Mouse (Mus musculus): ENCODE data around the gene Slc6a6.

The Slc6a6 gene

DNA sequence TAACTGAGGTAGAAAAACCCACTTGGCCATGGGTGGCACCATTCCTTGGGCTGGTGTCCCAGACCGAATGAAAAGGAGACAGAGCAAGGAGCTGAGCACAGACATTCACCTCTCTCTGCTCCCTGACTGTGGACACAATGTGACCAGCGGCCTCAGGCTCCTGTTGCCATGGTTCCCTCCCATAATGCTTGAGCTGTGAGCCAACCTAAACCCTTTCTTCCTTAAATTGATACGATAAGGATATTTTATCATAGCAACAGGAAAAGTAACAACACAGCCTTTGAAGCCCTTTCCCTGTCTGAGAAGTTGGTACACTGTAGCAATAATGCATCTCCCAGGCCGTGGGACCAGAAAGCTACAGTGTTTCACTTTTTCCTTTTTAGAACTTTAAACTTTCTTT, 14.6 kb upstream of the Slc6a6 start:
- DNase-seq (ENCODE audit: low read depth, low spot score), result no peak

DNA sequence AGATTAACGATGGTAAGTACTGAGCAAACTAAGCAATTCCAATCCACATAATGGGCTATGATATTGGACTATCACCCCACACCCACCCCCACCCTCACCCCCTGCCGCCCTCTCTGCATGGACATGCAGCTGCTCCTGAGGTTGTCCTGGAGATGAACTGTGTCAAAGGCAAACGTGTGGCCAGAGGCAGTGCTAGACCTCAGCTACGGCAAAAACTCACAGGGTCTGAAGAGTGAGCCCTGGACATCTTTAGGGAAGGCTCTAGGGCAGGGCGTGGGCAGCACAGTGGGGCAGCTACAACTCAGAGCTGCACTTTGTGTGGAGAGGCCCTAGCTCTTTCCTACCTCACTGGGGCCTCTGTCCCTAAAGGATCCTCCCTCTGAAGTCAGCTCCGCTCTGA, 13.6 kb upstream of the Slc6a6 start:
- no peak for DNase-seq (ENCODE audit: low read depth, low spot score)

DNA sequence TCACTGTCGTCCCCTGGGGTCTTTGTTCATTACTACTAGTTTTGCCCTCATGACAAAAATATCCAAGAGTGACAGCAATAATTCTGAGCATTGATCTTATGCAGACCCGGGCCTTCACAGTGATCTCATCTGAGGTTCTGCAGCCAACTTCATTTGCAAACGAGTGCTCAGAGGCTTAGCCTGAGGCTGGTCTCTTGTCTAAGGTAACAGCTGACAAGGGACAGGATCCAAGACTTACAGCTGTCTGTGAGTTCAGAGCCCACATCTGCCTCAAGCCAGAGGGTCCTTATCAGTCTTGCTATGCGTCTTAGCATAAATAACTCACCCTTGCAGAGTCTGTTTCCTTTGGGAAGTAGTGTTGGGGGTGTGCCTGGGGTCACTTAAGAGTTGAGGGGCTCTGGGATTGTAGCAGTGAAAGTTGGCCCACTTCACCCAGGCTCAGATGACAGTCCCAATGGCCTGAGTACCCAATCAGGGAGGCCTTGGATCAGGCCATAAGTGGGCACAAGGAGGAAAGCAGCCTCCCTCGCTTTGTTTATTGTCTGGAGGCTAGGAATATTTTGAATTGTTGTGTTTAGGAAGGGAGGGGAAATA, 9.0 kb upstream of the Slc6a6 start:
- DNase-seq (ENCODE audit: low read depth, low spot score), result no peak

DNA sequence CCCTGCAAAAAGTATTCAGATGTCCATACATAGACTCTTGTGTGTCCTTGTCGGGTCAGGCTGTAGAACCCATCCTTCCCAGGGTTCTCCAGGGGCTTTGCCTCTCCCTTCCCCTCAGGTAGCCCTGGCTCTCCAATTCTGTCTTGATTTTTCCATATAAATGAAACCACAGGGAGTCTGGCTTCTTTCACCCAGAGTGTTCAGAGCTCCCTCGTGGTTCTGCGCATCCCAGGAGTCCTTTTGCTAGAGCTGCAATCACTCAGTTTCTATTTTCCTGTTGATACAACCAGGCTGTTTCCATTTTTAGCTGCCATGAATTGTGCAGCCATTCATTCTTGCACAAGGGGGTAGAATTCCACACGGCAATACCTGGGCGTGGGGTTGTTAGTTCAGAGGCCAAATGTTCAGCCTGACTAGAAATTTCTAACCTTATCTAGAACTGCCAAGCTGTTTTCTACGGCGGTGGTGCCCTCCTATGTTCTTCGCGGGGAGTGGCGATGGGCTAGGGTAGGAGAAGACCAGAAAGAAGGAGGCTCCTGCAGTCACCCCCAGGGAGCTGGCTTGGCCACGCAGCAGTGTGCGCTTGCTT, 5.3 kb upstream of the Slc6a6 start:
- DNase-seq (ENCODE audit: low read depth, low spot score), result no peak

DNA sequence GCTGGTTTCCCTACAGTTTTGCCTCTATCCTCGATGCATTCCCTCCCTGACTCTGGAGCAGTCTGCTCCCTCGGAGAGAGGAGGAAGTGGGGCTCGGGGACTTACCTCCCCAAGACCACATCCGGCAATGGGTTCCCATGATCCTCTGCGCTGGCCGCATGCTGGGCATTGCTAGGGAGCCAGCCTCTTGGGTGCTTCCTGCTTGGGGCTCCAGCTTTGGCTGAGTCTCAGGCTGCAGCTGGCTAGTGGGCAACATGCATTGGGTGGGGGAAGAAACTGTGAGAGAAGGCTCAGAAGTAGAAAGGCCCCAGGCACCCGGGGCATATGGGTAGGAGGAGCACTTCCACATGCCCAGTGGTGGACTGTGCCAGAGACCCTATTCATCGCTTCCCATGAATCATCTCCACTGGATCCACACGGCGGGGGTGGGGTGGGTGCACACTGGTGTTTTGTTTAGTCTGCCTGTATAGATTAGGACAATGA, 4.7 kb upstream of the Slc6a6 start:
- no peak for DNase-seq (ENCODE audit: low read depth, low spot score)

DNA sequence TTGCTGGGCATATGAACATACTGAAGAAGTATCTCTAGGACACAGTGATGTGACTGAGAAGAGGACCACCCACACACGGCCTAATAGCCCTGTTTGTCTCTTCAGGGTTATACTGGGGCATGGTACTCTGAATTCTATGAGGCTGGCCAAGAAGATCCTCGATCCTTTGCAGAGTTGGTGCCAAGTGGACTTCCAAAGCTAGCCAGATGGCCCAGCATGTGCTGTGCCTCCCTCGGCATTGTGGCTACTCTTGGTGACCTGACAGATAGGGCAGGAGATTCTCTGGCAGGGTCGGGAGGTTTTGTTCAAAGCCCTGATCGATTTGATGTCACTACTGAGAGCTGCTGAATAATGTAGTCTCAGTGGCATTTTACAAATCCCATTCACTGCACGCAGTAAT, 4.1 kb upstream of the Slc6a6 start:
- DNase-seq (ENCODE audit: low read depth, low spot score), result no peak

DNA sequence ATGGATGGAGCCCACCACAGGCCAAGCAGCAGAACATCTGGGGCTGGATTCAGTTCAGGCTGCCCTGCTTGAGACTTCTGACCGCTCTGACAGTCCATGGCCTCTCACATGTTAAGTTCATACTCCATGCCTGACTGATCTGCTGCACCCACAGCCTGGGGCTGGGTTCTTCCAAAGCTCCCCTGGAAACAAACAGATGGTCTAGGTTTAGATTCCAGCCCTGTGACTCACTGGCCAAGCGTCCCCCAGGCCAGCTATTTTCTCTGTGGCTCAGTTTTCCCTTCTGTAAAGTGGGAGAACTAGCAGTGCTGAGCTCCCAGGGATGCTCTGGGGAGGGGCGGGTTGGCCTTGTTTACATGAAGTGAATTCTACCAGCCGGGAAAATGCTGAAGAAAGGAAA, 2.0 kb upstream of the Slc6a6 start:
- DNase-seq (ENCODE audit: low read depth, low spot score), result no peak

DNA sequence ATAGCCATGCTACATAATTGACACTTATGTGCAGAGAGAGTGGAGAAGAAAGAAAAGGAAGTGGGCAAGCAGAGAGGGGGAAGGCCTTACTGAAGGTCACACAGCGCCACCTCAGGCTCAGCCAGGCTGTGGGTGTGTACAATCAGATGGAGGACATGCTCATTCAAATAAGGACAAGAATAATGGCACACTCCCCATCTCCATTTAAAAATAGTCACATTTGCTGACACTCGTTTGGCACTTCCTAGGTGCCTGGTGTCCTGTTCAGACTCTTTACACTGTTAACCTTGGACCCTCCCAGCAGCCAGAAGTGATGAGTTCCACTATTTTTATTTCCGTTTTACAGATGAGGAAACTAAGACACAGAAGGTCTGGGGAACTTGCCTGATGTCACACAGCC, 732 bp upstream of the Slc6a6 start:
- no peak for DNase-seq (ENCODE audit: low read depth, low spot score)

DNA sequence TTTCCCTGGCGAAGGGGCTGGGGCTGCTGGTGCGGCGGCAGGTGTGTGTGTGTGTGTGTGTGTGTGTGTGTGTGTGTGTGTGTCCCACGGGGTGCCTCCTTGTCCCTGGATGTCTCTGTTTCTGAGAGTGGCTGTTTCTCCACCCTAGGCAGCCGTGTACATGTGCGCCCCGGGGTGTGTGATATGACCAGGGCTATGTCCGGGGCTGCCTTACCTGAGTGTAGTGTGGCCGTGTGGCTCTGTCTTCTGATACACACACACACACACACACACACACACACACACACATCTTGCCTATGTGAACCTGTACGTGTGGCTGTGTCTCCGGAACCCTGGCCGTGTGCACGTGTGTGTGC, 599 bp downstream of the Slc6a6 start:
- DNase-seq (ENCODE audit: low read depth, low spot score), result no peak

DNA sequence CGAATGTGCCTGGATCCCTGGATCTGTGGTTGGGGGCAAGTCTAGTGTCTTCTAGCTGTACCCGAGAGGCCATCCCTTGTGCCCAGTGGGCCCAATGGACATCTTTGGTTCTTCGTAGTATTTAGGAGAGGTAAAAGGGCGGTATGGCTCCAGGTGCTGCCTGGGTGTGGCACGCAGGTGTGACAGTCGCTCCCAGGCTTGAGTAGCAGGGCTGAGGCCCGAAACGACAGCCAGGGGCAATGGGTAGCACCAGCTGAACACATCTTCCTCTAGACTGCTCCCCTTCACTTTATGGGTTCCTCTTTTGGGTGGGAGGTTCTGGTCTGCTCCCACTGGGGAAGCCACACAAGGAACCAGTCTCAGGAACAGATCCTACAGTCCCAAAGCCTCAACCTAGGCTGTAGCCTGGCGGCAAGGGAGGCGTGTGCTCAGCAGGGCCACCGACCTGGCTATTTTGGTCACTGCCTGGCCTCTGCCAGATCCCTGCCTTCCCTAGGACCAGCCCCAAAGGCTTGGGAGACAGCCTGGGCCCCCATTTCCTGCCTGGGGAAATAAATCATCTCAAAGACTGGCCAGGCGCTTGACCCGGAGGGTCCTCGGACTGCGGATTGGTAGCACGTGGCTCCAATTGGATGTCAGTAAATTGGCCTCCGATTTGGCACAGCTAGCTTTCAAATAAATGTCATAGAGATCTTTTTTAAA, 1.1 kb downstream of the Slc6a6 start:
- no peak for DNase-seq (ENCODE audit: low read depth, low spot score)

DNA sequence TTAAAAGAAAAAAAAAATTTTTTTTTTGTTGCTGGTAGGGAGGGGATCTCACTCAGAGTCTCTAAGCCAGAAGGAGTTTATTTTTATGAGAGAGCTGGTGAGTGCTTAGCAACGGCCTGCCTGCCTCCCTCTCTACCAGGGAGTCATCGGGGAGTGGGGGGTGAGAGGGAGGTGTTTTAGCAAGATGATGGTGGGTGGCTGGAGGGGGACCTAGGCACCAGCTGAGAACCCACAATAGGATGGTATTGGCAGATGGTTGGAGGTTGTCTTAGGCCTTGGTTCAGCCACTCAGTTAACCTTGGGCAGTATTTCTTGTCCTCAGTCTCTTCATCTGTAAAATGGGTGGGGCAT, 1.7 kb downstream of the Slc6a6 start:
- DNase-seq (ENCODE audit: low read depth, low spot score), result no peak

DNA sequence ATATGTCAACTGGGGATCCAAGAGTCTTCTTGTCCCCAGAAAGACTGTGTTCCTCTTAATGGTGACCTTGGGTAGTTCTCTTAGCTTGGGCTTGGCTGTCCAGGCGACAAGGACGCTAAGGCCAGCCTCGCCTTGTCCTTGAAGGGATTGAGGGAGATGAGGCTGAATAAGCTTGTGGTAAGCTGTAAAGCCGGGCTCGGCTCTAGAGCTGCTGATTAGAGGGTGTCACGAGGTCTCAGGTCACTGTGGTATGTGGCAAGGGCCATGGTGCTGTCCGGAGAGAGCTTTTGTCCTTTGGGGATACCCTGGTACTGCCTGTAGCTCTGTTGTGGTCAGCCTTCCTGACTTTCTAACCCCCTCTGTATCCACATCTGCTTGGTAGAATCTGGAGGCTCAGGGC, 2.0 kb downstream of the Slc6a6 start:
- peak; percentile 91 for DNase-seq (ENCODE audit: low read depth, low spot score)

DNA sequence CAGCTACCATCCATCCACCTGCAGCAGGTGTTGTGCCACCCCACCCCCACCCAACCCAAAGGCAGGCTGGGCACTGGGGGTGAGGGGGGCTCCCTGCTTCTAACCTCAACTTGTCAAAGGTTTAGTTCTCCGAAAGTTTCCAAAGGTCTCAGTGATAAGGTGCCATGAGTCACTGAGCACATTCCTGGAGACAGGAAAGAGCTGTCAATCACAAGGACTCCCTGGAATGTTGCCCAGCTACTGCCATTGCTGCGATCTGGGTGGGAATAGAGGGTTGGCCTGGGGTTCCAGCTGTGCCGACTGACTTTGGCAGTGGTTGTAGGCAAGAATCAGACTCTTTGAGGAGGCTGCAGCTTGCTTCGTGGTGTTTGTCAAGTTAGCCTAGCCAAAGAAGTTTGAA, 2.7 kb downstream of the Slc6a6 start:
- no peak for DNase-seq (ENCODE audit: low read depth, low spot score)

DNA sequence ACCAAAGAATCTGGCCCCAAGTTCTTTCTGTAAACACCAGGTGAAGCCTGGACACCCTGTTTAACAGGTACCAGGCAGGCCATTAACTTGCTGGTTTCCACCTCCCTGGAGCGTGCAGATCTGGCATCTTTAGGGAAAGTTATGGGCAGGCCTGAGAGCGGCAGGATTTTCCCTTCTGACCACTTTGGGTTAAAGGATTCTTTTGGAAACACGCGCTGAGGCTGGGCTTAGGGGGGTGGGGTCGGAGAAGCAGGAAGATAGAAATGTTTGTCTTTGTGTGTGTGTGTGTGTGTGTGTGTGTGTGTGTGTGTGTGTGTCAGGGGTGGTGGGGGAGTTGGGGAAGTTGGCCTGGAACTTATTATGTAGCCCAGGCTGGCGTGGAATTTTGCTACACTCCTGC, 4.2 kb downstream of the Slc6a6 start:
- no peak for DNase-seq (ENCODE audit: low read depth, low spot score)

DNA sequence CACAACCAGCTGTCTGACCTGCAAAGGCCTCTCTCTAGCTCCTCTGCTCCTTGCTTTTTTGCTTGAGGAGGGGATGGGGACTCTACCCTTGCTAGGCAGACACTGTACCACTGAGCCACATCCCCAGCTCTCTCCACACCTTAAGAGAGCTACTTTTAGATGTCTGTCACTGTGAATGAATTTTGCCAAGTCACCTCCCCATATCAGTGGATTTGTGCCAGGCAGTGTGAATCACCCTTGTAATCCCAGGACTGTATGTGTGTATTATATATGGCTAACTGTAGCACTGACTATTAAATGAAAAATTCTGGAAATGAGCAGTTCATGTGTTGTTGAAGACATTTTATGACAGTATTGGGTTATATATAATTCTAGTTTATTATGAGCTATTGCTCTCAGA, 5.4 kb downstream of the Slc6a6 start:
- no peak for DNase-seq (ENCODE audit: low read depth, low spot score)

DNA sequence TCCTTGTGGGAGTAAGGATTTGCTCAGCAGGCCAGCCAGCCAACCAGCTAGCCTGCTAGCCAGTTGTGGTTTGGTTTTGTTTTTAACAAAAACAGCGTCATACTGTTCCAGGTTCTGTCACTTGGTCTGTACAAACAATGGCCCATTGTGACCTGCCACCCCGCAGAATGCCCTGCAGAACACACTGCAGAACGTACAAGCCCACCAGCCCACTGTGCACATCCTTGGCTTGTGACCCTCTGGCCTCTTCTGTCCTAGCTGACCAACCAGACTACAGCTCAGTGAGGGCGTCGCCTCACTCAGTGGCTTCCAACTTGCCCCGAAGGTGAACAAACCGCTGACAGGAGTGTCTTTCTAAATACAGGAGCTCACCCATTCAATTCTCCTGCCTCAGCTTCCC, 6.4 kb downstream of the Slc6a6 start:
- DNase-seq (ENCODE audit: low read depth, low spot score), result no peak

DNA sequence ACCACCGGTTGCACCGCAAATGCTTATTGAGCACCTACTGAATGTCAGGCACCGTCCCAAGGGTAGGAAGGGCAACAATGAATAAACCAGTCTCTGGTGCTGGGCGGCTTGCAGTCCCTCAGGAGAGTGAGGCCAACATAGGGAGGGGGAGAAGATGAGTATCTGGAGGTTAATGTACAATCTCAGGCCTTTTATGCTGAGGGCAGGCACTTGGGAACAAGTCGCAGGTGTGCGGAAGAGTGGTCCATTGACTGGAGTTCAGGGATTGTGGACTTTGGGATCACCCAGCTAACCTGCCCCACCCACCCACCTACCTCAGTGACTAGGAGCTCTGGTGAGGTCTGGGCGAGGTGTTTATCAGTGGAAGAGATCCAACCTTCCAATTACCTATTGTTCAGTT, 6.8 kb downstream of the Slc6a6 start:
- no peak for DNase-seq (ENCODE audit: low read depth, low spot score)

DNA sequence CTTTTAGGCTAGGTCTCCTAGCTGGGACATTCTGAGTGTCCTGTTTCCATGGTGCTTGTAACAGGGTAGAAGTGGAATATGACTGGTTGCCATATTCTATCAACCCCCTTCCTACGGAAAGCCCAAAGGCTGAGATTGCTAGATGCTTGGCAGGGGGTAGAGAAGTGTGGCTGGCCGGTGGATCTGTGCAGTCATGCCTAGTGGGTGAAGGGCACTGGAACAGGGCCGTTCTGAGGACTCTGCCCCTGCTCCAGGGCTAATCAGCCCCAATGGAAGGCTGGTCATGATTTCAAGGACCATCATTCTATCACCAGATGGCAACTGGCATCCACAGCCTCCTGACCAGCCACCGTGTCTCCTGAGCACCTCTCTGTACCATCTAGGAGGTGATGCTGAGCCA, 7.7 kb downstream of the Slc6a6 start:
- DNase-seq (ENCODE audit: low read depth, low spot score), result no peak

DNA sequence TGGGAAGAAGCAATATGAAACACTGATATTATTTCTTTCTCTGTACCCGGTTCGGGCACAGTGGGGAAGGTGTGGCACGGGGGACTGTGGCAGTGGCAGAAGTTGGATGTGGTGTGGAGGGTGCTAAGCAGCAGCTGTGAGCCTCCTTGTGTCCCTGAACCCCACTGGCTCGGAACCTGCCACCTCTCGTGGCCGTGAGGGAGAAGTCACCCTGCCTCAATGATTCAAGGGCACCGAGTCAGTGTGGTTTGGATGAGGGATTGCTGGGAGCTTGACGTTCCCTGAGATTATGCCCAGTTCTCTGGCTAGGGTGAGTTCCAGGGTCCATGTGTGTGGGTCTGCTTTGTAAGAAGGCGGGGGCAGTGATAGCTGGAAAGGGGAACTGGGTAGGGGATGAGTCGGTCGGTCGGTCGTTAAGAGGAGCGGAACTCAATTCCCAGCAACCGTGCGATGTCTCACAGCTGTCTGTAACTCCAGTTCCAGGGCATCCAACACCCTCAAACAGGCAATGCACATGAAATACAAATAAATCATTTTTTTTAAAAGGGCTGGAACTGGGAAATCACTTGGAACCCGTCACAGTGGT, 9.5 kb downstream of the Slc6a6 start:
- no peak for DNase-seq (ENCODE audit: low read depth, low spot score)

DNA sequence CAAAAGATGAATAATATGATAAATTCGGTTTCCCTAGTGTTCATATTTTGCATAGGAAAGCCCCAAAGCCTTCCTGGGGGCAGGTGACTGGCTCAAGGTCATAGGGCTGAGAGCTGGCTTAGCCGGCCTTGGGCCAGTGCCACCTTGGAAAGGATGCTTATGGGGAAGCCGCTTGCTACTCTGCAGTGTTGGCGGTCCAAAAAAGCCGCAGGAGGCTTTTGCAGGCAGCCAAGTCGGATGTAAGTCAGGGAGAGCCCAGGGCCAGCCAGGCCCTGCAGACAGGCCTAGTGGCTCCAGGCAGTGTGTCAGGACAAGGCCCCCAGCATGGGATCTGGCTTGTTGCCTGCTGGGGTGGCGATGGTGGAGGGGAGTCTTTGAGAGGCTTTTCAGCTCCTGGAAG, 10.8 kb downstream of the Slc6a6 start:
- DNase-seq (ENCODE audit: low read depth, low spot score), result peak; percentile 36

DNA sequence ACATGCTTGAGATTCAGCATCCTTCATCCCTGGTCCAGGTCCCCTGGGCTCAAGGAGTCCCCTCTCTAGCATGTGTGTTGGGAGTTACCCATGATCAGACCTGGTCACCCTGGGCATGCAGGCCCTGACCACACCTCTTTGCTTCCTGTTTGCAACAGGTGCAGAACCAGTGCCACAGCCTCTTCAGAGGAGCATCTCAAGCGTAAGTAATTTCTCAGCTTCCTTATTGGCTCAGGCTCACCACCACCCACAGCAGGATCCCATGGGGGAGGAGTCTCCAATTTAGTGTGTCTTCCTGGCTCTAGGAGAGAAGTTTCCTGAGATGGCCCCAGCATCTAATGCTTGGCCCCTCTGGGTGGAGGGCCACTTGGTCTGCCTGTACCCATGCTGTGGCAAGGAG, 15.0 kb downstream of the Slc6a6 start:
- no peak for DNase-seq (ENCODE audit: low read depth, low spot score)

DNA sequence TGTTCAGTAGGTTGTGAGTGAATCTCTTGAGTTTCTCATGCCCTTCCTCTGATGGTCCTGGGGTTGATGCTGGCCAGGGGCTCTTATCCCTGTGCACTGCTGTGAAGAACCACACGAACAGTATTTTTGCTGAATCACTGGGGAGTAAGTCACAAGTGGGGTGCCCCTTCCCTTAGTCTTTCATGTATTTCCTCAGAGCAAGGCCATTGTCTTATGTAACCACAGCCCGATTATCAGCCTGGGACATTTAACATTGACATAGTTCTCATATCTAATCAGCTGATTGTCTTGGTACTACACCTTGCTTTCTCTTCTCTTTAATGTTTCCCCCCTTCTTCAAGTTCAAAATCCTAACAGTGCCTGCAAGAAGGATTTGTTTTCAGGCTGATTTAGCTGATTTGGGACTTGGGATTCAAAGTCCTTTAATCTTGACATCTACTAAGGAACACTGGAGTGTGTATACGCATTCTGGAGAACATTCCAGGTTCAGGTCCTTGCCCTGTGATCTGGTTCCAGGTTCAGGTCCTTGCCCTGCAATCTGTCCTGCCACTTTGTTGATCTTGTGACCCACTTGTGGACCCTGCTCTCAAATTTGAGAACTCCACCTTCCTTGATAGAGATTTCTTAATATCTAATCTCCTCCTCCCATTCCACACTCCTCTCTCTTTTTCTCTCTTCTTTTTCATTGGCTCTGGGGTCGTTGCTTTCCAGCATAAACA, 15.8 kb downstream of the Slc6a6 start:
- no peak for DNase-seq (ENCODE audit: low read depth, low spot score)
